Mouse (Mus musculus) midbrain, embryonic 16.5 days (tissue): ENCODE results near the gene Fyttd1. TPM values are rescaled to one million over a fixed set of nuclear protein-coding genes. Genes with fewer than 3 reads are reported as not detected.
A peak's percentile ranks its signal among the peaks of the same experiment; 100 is the strongest.

Experiments used
- ATAC-seq: fragments of 200-750 bp; cut with Nextera tagmentation; 2 replicates; pipeline ENCODE4 v1.8.0; 2017; ENCODE audit warnings: moderate TSS enrichment
- H3K27ac ChIP-seq: fragments of 300-500 bp; sonication (generic); 2 replicates; pipeline ENCODE4 v1.5.1; 2014; ENCODE audit warnings: mild to moderate bottlenecking, low read length, mixed read lengths
- H3K27me3 ChIP-seq: fragments of 300-500 bp; sonication (generic); 2 replicates; pipeline ENCODE4 v1.6.1; 2014; ENCODE audit warnings: low read depth, low read length, mixed read lengths; ENCODE audit not compliant: control insufficient read depth, insufficient read depth
- H3K36me3 ChIP-seq: fragments of 300-500 bp; sonication (generic); 2 replicates; pipeline ENCODE4 v1.6.1; 2014; ENCODE audit warnings: mild to moderate bottlenecking, low read length, moderate library complexity, mixed read lengths; ENCODE audit not compliant: control insufficient read depth, insufficient read depth
- H3K4me1 ChIP-seq: fragments of 300-500 bp; sonication (generic); 2 replicates; pipeline ENCODE4 v1.6.1; 2014; ENCODE audit warnings: mild to moderate bottlenecking, low read length, mixed read lengths; ENCODE audit not compliant: control insufficient read depth, insufficient read depth
- H3K4me2 ChIP-seq: fragments of 300-500 bp; sonication (generic); 2 replicates; pipeline ENCODE4 v1.6.1; 2014; ENCODE audit warnings: mild to moderate bottlenecking, low read length, mixed read lengths
- H3K4me3 ChIP-seq: fragments of 300-500 bp; sonication (generic); 2 replicates; pipeline ENCODE4 v1.5.1; 2014; ENCODE audit warnings: low read depth, mild to moderate bottlenecking, low read length, moderate library complexity, mixed read lengths
- H3K9ac ChIP-seq: fragments of 300-500 bp; sonication (generic); 2 replicates; pipeline ENCODE4 v1.6.1; 2014; ENCODE audit warnings: low read depth, low read length, mixed read lengths
- H3K9me3 ChIP-seq: fragments of 300-500 bp; sonication (generic); replicated peaks from 2 replicates; pipeline ENCODE4 v1.6.1; 2014; ENCODE audit warnings: mild to moderate bottlenecking, low read length, mixed read lengths; ENCODE audit not compliant: control insufficient read depth, poor library complexity, severe bottlenecking
- WGBS: fragments of 180-500 bp; shearing (Covaris S2); extraction: QIAGEN DNeasy Blood & Tissue Kit; methylation state at CpG from one replicate; pipeline ENCODE4 v1.1.7; 2014; 5-methylcytosine and 5-hydroxymethylcytosine counted together
- polyA plus RNA-seq: library from polyadenylated mRNA; unstranded; fragments of >200 nt; fragmentation: Nextera tagmentation; extraction: Ambion mirVana; gene quantifications from 2 replicates; pipeline ENCODE4 v1.2.1, GENCODE M21; 2015

Gene Fyttd1
- polyA plus RNA-seq, result 119 and 125 TPM in 2 replicates

DNA sequence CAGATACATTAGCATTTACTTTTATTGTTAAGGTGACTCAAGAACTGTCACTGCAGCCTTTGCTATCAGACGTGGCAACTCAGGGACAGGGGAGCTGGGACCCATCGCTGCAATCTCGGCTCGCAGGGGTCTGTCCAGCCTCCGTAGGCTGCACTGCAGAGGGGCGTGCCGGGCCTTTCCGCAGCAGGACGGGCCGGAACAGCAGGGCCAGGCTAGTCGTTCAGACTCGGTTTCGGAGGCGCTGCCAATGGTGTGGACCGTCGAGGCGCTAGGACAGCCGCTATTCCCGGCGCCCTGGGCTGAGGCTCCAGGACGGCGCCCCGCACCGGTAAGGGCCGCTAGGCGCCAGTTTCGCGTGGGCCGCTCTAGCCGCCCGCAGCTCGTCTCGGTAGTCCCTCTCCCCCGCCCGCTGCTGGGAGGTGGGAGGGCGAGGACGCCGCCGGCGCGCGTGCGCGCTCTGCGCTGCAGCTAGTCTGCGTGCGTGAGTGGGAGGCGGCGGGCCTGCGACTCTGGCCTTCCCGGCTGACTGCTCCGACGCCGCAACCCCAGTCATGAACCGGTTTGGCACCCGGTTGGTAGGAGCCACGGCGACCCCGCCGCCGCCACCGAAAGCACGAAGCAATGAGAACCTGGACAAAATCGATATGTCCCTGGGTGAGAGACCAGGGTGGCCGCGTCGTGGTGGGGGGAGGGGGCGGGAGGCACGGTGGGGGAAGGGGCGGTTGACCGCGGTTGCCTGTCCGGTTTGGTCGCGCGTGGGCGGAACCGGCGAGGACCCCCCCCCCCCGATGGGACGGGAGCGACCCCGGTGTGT lies at the start of gene Fyttd1, which contains the start of gene Rubcn:
Gene Fyttd1 (plus strand): TSS at position 158 of the 814 bp plus-strand sequence.
Gene Rubcn (minus strand): TSS at position 424 of the 814 bp plus-strand sequence.
- Histone ChIP-seq H3K4me2 (peak within 1 kb of the TSS; percentile 84), H3K27me3 (no peaks in the 10 kb centered on the region), H3K36me3 (no peaks in the 10 kb centered on the region), H3K9ac (peak within 1 kb of the TSS; percentile 93), H3K27ac (peak within 1 kb of the TSS; percentile 86), H3K4me1 (peaks cover 28% of the 10 kb centered on the region), H3K9me3 (no peaks in the 10 kb centered on the region), H3K4me3 (peak within 1 kb of the TSS; percentile 93)
- peak; percentile 98 for ATAC-seq
- WGBS, result under 1% methylated on average over 76 of the region's 83 CpGs

DNA sequence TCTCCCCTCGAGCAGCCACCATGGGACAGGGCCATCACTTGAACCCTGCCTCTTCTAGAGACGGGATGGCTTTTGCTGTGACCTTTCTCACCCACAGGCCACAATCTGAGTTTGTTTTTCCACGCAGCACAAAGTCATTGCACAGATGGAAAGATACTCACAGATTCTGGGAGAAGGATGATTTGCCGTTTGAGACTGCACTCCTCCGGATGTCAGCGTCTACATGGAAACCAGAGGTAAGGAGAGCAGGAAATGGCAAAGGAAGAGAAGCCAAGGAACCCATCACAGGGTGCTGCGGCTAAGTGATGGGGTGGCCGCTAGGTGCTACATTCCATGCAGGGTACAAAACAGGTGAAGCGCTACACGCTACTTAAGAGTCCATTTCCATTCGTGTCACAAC lies 48.2 kb upstream of the Fyttd1 start:
- no peak overlapping the region for H3K9ac ChIP-seq
- H3K4me1 ChIP-seq, result no peaks in the 10 kb centered on the region
- H3K27ac ChIP-seq, result no peak overlapping the region
- H3K9me3 ChIP-seq, result no peaks in the 10 kb centered on the region
- no peaks in the 10 kb centered on the region for H3K27me3 ChIP-seq
- H3K36me3 ChIP-seq, result peaks cover 36% of the 10 kb centered on the region
- H3K4me2 ChIP-seq, result no peak overlapping the region
- 92% methylated on average over 11 of the region's 11 CpGs for WGBS
- no peak for ATAC-seq
- no peak overlapping the region for H3K4me3 ChIP-seq

DNA sequence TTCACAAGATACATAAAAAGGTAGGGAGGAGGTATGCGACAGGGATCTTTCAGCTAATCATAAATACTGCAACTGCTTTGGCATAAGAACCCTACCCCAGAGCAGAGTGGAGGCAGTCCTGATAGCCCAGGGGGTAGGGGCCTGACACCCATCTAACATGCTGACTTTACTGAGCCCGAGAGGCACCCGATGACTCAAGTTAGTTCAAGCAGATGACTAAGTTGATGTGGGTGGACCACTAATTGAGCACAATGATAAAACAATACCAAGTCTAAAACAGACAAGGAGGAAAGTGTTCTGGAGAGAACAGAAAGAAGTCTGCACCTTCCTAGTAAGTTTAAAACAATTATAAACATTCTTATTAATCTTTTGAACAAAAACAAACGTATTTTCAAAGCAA lies 45.8 kb upstream of the Fyttd1 start:
- Histone ChIP-seq H3K36me3 (peaks cover 32% of the 10 kb centered on the region), H3K4me1 (no peaks in the 10 kb centered on the region)

DNA sequence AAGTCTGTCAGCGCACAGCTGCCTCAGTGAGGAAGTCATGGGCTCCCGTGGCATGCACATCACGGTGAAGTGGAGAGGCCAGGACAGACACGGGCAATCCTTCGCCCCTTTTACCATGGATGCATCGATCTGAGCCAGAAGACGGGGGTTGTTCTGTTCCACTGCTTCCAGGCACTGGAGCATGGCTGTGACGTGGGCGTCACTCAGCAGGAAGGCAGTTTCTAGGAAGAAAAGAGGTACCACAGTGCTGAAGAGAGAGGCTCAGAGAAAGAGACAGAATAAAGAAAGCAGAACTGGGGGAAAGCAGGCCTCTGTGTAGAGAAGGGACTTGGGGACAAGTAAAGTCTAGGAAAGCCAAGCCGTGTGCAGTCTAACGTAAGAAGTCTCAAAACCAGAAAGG lies 30.2 kb upstream of the Fyttd1 start:
- 86% methylated on average over 11 of the region's 11 CpGs for WGBS
- H3K4me2 ChIP-seq, result no peak overlapping the region
- ATAC-seq, result no peak
- H3K4me3 ChIP-seq, result no peak overlapping the region
- H3K9ac ChIP-seq, result no peak overlapping the region
- no peaks in the 10 kb centered on the region for H3K9me3 ChIP-seq
- H3K27ac ChIP-seq, result no peak overlapping the region
- H3K36me3 ChIP-seq, result peaks cover 47% of the 10 kb centered on the region
- H3K27me3 ChIP-seq, result no peaks in the 10 kb centered on the region
- no peaks in the 10 kb centered on the region for H3K4me1 ChIP-seq

More for the DNA sequence above, 45.8 kb upstream of the Fyttd1 start:
- no peak overlapping the region for H3K9ac ChIP-seq
- WGBS, result 85% methylated on average over 4 of the region's 4 CpGs
- no peak overlapping the region for H3K4me2 ChIP-seq
- no peak overlapping the region for H3K4me3 ChIP-seq
- no peak overlapping the region for H3K27ac ChIP-seq
- no peaks in the 10 kb centered on the region for H3K9me3 ChIP-seq
- ATAC-seq, result no peak
- H3K27me3 ChIP-seq, result no peaks in the 10 kb centered on the region

DNA sequence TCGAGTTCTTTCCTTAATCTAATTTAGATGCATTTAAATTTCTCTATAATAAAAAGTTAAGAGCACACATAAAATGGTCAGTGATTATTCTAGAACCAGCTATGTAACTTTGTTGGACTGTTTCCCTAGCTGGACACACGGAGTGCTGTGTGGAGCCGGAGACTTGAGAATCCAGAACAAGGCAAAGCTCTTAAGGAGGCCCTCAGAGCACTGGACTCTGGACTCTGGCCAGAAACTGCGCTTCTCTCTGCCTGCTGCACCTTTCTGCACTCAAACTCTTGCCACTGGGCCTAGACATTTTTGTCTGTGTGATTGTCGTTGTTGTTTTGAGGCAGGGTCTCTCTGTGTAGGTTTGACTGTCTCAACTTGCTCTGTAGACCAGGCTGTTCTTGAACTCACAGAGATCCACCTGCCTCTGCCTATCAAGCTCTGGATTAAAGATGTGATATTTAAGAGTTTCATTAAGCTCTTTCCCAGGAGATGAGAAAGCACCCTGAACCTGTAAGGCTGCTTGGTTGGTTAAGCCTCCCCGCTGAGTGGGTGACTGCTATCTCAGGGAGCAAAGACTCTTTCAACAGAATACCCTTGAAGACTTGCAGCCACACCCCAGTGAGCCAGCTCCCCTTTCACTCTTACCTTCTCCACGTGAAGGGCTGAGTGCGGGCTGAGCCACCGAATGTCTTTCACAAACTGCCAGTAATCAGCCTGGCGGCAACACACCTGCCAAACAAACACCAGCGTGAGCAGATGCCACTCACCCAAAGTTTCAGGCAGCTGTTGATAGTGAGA lies 28.1 kb upstream of the Fyttd1 start:
- ATAC-seq, result no peak
- Histone ChIP-seq H3K27ac (no peak overlapping the region), H3K4me2 (no peak overlapping the region), H3K9ac (no peak overlapping the region), H3K4me1 (no peaks in the 10 kb centered on the region), H3K4me3 (no peak overlapping the region), H3K36me3 (peaks cover 41% of the 10 kb centered on the region), H3K9me3 (no peaks in the 10 kb centered on the region), H3K27me3 (no peaks in the 10 kb centered on the region)
- 94% methylated on average over 11 of the region's 11 CpGs for WGBS

DNA sequence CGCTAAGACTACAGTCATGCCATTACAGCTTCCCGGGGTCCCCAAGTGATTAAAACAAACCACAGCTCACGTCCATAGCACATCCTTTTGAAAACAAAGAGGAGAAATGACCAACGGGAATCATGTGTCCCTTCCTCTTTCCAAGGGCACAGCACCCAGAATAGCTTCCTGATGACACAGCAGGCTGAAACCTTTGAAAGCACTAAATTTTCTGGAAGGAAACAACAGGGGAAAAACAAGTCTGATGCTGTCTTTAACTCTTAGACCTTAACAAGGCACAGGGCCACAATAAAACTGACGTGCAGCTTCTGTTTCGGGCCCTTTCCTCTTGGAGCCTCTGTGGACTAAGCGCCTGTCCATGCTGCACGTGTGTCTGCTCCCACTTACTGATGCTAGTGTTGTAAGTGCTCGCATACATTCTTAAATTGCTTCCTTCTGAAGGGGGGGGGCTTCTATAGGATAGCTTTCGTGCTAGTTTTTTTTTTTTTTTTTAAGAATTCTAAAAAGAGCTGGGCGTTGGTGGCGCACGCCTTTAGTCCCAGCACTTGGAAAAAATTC lies 23.7 kb upstream of the Fyttd1 start:
- no peaks in the 10 kb centered on the region for H3K4me1 ChIP-seq
- H3K4me3 ChIP-seq, result no peak overlapping the region
- WGBS, result 83% methylated on average over 13 of the region's 13 CpGs
- no peak overlapping the region for H3K27ac ChIP-seq
- H3K4me2 ChIP-seq, result no peak overlapping the region
- no peaks in the 10 kb centered on the region for H3K9me3 ChIP-seq
- ATAC-seq, result no peak
- no peaks in the 10 kb centered on the region for H3K27me3 ChIP-seq
- H3K36me3 ChIP-seq, result peaks cover 9% of the 10 kb centered on the region
- H3K9ac ChIP-seq, result no peak overlapping the region

DNA sequence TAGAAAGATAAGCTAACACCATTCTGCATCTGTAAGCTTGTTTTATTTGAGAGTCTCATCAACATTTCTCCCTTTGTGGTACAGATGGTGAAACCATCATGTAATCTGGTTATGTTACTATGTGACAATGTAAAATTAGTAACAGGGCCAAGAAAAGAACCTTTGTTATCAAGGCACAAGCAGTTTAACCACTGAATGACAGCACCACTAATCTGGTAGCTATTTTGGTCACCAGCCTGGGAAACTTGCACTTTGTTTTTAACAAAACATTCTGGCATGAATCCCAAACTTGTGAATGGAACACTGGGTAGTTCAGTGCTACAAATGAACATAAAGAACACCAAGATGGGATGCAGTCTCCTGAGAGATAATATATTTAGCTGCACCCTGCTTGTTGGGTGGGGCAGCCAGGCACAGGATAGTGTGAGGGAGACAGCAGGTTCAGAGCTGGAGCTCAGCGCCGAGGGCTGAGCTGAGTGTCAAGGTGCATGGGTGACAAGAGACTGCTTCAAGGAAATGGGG lies 23.2 kb upstream of the Fyttd1 start:
- no peaks in the 10 kb centered on the region for H3K9me3 ChIP-seq
- no peak overlapping the region for H3K9ac ChIP-seq
- 81% methylated on average over 2 of the region's 2 CpGs for WGBS
- H3K4me3 ChIP-seq, result no peak overlapping the region
- peaks cover 7% of the 10 kb centered on the region for H3K36me3 ChIP-seq
- no peak overlapping the region; the same call in 1 of the 2 replicates for H3K27ac ChIP-seq
- H3K27me3 ChIP-seq, result no peaks in the 10 kb centered on the region
- H3K4me2 ChIP-seq, result no peak overlapping the region
- ATAC-seq, result no peak
- H3K4me1 ChIP-seq, result no peaks in the 10 kb centered on the region

DNA sequence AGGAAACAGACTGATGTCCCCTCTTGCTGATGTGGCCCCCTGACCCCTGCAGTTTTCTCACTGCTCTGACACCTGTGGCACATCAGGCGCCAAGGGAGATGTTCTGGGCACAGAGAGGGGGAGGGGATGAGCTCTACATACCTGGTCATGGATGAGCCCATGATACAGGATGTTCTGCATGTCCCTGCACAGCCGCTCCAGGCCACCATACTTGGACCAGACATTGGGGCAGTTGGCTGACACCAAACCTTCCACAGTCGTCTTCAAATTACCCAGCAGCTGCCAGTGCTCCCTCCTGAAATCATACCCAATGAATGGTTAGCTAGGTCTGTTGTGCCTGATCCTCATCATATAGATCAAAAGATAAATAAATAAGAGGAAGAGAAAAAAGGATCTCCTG lies 20.5 kb upstream of the Fyttd1 start:
- peaks cover 2% of the 10 kb centered on the region; the same call in 1 of the 2 replicates for H3K36me3 ChIP-seq
- no peak for ATAC-seq
- H3K4me2 ChIP-seq, result no peak overlapping the region
- H3K9me3 ChIP-seq, result no peaks in the 10 kb centered on the region
- H3K9ac ChIP-seq, result no peak overlapping the region
- H3K4me1 ChIP-seq, result no peaks in the 10 kb centered on the region
- H3K27me3 ChIP-seq, result no peaks in the 10 kb centered on the region
- no peak overlapping the region for H3K27ac ChIP-seq
- no peak overlapping the region for H3K4me3 ChIP-seq
- 90% methylated on average over 3 of the region's 3 CpGs for WGBS
